Mouse (Mus musculus): Measurements from ENCODE around the gene Gm3880.
"Not testable (repeated sequence)": the region's sequence is repeated elsewhere in the genome, so short reads cannot be mapped to it uniquely, and the experiment has no call there.

Gene Gm3880

DNA sequence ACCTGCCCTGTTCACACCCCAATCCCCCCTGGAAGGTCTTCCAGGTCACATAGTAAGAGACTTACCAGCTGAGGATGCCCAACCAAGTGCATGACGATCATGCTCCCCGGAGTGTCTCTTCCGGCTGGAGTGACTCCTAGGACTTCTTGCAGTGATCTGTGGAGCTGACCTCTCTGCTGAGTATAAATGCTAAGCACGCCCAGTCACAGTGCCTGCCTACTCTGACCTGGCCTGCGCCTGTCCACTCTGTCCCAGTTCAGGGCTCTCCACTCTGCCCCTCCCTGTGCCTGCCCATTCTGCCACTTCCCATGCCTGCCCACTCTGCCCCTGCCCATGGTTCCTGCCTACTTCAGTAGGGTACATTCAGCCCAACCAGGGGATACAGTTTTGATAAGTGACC, at the start of gene Gm3880:
Gm3880 (minus strand) TSS at position 101 of the 400 bp plus-strand sequence.
- not testable (repeated sequence) for DNase-seq (ENCODE audit: low spot score)

DNA sequence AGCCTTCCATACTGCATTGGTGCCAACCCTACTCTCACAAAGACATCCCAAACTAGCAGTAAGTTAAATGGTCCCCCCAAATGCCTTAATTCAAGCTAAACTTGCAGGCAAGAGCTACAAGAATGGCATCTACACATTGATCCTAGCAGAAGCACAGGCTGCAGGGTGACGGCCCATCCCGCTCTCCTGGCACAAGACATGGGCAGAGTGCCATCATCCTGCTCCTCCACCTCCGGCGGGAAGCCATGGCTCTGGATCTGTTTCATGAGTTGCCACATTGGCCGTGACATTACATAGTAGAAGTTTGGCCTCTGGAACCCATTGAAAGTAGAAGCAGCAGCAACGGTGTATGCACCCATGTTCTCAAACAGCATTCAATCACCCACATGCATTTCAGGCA, 37.5 kb upstream of the Gm3880 start:
- DNase-seq (ENCODE audit: low spot score): not testable (repeated sequence)

DNA sequence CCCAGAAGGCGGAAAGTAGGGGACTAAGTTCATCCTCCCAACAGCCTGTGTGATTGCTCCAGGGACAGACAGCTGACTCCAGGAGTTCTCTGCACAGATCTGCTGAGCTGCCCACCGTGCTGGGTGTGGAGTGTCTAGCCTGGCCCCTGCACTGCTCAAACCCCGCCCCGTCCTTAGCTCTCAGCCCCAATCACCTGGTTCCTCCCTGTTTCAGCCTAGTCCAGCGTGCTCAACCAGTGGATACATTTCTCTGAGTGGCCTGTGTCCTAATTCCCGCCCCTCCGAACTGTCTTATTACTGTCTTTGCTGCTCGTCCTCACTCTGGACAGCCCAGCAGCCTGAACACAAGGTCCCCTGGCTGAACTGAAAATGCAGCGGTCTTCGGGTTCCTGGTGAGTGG, 20.8 kb upstream of the Gm3880 start, which contains the start of the genes Gm9112 and Dmrtc1b:
Gm9112 (minus strand) TSS at position 101 of the 400 bp plus-strand sequence.
Dmrtc1b (plus strand) TSS at position 331 of the 400 bp plus-strand sequence.
- not testable (repeated sequence) for DNase-seq (ENCODE audit: low spot score)

DNA sequence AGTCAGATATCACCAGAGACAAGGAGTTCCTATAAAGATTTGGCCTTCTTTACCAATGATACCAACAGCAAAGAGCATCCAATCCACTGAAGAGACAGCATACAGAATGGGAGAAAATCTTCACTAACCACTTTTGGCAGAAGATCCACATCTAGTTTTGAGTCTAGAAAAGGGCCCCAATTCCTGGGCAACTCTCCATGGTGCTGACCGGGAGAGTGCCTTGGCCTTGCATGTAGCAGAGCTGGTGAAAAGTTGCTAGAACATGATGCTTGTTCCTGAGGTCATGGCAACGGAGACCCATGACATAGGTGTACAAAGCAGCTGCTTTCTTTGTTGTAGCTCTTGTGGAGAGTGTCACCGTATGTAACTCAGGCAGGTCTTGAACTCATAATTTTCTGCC, 13.9 kb upstream of the Gm3880 start:
- not testable (repeated sequence) for DNase-seq (ENCODE audit: low spot score)

DNA sequence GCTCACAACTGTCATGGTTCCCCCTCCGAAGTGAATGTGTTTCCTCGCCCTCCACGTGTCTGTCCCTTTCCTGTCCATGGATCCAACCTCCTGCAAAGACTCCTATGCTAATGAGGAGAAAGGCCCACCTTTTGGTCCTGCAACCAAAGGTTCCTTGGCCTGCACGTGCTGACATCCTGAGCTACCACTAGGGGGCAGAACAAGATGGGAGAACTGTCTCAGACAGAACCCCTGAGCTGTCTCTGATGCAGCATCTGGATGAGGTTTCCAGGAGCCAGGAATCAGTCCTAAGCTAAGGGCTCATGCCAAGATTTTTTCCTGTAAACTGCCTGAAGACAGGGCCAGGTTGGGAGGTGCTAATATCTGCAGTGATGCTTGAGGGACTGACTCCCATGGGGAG, 2.5 kb upstream of the Gm3880 start:
- DNase-seq (ENCODE audit: low spot score): peak; percentile 5

DNA sequence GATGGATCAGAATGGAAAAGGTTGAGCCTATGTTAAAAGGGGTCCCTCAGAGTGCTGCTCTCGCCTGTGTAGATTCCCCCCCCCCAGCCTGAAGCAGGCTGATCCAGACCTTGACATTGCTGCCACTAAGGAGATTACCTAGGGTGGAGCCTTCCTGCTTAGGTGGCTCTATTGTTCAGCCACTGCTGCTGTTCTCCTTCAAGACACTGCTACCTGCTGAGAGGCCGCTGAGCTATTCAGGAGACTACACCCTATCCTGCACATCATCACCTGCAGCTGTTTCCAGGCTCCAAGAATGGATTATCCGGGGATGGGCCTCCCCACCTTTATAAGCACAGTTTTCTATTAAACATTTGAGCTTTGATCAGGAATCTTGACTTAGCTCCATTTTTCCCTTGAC, 2.1 kb downstream of the Gm3880 start:
- DNase-seq (ENCODE audit: low spot score): not testable (repeated sequence)

DNA sequence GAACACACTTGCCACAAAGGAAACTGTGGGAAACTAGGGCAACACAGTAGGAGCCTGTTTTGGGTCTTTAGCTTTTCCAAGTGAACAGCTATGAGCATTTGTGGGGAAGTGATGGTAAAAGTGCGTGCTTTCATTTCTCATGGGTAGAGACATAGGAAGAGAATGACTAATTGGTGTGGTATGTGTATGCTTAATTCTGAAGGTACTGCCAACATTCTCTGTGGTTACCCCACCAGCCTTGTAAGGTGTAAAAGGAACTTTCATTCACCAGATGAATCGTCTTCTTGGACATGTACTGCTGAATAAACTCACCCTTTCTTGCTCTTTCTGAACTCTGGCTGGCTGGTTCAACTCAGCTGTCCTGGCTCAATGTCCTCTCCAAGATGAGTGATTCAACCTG, 20.1 kb downstream of the Gm3880 start:
- DNase-seq (ENCODE audit: low spot score): no peak

DNA sequence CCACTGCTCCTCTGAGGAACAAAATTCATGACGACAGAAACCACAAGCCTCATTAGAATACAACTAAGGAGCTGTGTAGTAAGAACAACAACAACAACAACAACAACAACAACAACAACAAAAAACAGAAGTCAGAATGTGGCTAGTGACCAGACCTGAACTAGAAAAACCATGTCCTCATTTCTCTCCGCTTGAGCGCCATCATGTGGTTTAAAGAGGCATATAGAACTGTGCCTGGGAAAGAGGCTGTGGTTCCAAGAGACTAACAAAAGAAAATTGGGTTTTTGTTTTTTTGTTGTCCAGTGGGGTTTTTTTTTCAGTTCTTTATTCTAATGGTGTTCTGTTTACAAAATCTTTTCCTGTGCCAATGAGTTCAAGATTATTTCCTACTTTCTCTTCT, 26.1 kb downstream of the Gm3880 start:
- no peak for DNase-seq (ENCODE audit: low spot score)

DNA sequence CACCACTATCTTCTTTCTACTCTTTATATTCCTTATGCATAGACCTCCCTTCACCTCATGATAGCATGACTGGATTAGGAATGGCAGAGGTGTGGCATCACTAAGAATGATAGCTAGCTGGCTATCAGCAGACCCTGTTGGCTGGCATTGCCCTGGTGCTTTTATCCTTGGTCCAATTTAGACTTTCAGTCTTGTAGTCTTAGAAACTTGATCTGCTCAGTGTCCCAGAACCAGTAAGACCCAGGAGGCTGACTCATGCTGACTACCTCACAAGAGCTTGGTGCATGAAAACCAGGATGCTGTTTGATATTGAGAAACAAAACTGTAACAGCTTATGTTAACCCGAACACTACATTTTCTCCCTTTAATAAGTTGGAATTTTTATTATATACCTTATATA, 41.1 kb downstream of the Gm3880 start:
- DNase-seq (ENCODE audit: low spot score): no peak

DNA sequence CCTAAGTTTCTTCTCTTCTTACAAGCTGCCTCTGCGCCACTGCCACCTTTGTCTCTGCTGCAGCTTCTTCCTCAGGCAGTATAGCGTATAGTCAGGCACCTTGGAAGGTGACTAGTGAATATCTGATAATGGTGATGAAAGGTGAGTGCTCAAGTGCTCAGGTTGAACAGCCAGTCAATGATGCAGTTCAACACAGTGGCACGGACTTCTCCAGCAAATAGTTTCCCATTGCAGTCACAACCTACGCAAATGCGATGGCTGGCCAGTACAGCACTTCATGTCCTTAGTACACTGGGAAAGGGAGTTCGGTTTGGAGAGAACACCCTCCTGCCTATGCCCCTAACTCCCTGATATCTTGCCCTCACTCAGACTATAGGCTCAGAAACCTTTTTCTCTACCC, 41.6 kb downstream of the Gm3880 start:
- no peak for DNase-seq (ENCODE audit: low spot score)

DNA sequence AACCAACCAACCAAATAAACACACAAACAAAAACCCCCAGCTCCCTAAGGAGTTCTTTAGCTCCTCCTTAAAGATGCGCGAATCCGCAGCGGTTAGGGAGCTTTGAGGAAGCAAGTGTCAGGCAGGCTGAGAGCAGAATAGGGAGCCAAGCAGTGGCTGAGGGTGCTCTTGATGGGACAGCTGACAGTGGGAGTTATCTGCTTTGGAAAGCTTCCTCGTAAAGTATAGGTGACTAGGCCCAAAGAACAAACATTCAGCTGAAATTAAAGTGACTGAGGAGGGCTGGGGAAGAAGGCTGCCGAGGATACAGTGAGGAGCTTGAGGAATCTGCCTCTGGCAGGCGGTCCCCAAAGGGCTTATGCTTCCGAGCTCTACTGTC, 42.2 kb downstream of the Gm3880 start:
- DNase-seq (ENCODE audit: low spot score): no peak

DNA sequence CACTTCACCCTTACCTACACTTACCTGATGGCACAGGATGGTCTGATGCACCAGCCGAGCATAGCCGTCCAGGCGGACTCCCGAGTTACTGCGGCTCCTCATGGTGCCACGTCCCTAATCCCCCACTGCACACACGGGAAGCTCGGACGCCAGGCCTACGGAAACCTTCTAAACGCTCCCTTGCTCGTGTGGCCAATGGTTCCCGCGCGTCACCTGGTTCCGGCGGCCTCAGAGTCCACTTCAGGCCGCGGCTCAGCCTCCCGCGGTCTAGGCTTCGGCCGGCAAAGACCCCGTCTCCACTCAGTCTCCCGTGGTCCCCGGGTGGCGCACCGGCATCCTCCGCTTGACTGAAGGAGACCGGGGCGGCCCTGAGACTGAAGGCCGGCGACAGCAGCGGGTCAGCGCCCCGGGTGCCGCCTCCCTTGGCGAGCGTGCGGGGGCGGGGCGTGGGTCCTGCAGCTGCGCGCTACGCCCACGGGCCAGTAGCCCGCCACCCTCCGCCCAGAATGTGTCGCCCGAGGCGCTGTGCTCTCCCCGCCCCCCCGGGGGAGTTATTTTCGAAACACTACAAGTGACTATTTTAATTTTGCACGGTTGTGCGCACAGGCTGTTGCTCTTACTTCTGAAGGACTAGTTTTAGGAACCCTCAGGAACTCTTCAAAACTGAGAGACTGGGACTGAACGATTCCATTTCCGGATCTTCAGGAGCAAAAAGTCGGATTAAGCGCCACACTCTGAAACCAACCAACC, 42.8 kb downstream of the Gm3880 start, which contains the start of gene Phka1:
Phka1 (minus strand) TSS at position 424 of the 750 bp plus-strand sequence.
- DNase-seq (ENCODE audit: low spot score): peak; percentile 17

All from layer of hippocampus, adult 9-10 months (tissue).